Mouse (Mus musculus) hindbrain, embryonic 14.5 days (tissue): ENCODE results near the gene Omp. TPM values are rescaled to one million over a fixed set of nuclear protein-coding genes. Genes with fewer than 3 reads are reported as not detected.

ENCODE experiments used
- ATAC-seq: fragments of 200-750 bp; cut with Nextera tagmentation; 2 replicates; pipeline ENCODE4 v1.8.0; 2017; ENCODE audit warnings: moderate number of reproducible peaks, mild to moderate bottlenecking, moderate TSS enrichment, moderate library complexity; ENCODE audit not compliant: low FRiP score
- DNase-seq: peaks from one replicate; pipeline ENCODE4 v3.0.0-alpha.2; 2015; ENCODE audit warnings: low spot score
- H3K27ac ChIP-seq: fragments of 300-500 bp; sonication (generic); 2 replicates; pipeline ENCODE4 v1.5.1; 2014; ENCODE audit warnings: mild to moderate bottlenecking, moderate library complexity
- H3K27me3 ChIP-seq: fragments of 300-500 bp; sonication (generic); 2 replicates; pipeline ENCODE4 v1.6.1; 2014; ENCODE audit warnings: mild to moderate bottlenecking, low read length, mixed read lengths; ENCODE audit not compliant: control insufficient read depth, insufficient read depth
- H3K36me3 ChIP-seq: fragments of 300-500 bp; sonication (generic); replicated peaks from 2 replicates; pipeline ENCODE4 v1.6.1; 2014; ENCODE audit not compliant: control insufficient read depth, insufficient read depth
- H3K4me1 ChIP-seq: fragments of 300-500 bp; sonication (generic); replicated peaks from 2 replicates; pipeline ENCODE4 v1.6.1; 2014; ENCODE audit warnings: antibody characterized with exemption, low read length, mixed read lengths; ENCODE audit not compliant: control insufficient read depth, insufficient read depth
- H3K4me2 ChIP-seq: fragments of 300-500 bp; sonication (generic); replicated peaks from 2 replicates; pipeline ENCODE4 v1.6.1; 2014; ENCODE audit warnings: mild to moderate bottlenecking, moderate library complexity
- H3K4me3 ChIP-seq: fragments of 300-500 bp; sonication (generic); replicated peaks from 2 replicates; pipeline ENCODE4 v1.5.1; 2014; ENCODE audit warnings: mild to moderate bottlenecking, low read length
- H3K9ac ChIP-seq: fragments of 300-500 bp; sonication (generic); 2 replicates; pipeline ENCODE4 v1.6.1; 2014
- H3K9me3 ChIP-seq: fragments of 300-500 bp; sonication (generic); 2 replicates; pipeline ENCODE4 v1.6.1; 2016; ENCODE audit warnings: low read length; ENCODE audit not compliant: control insufficient read depth
- WGBS: fragments of 180-500 bp; shearing (Covaris S2); extraction: QIAGEN DNeasy Blood & Tissue Kit; methylation state at CpG from one replicate; pipeline ENCODE4 v1.1.7; 2014; 5-methylcytosine and 5-hydroxymethylcytosine counted together
- polyA plus RNA-seq: library from polyadenylated mRNA; unstranded; fragments of >200 nt; fragmentation: Nextera tagmentation; extraction: Ambion mirVana; gene quantifications from 2 replicates; pipeline ENCODE4 v1.2.1, GENCODE M21; 2014

Omp gene
- polyA plus RNA-seq, 1 experiment from 2014 or later, result 0.32 TPM

GRCm38 (mm10) chr7:98157636-98158332, 12.5 kb upstream of the Omp start:
- no peak overlapping the region for H3K4me2 ChIP-seq
- no peak overlapping the region for H3K9ac ChIP-seq
- DNase-seq (no peak), ATAC-seq (no peak)
- H3K4me1 ChIP-seq, result peaks cover 29% of the 10 kb centered on the region
- no peaks in the 10 kb centered on the region for H3K36me3 ChIP-seq
- H3K27ac ChIP-seq, result no peak overlapping the region
- no peaks in the 10 kb centered on the region for H3K27me3 ChIP-seq
- H3K9me3 ChIP-seq, result no peaks in the 10 kb centered on the region
- WGBS, result 44% methylated on average over 5 of the region's 5 CpGs
- H3K4me3 ChIP-seq, result no peak overlapping the region

- Histone ChIP-seq H3K4me2 (no peak overlapping the region), H3K36me3 (no peaks in the 10 kb centered on the region), H3K4me1 (peaks cover 29% of the 10 kb centered on the region), H3K27me3 (no peaks in the 10 kb centered on the region), H3K9me3 (no peaks in the 10 kb centered on the region), H3K4me3 (no peak overlapping the region), H3K27ac (no peak overlapping the region), H3K9ac (no peak overlapping the region)
- WGBS, result 51% methylated on average over 3 of the region's 3 CpGs
- ATAC-seq (no peak), DNase-seq (no peak)
Observed at GRCm38 (mm10) chr7:98156280-98156665, 11.0 kb upstream of the Omp start.

GRCm38 (mm10) chr7:98155546-98156279, 10.4 kb upstream of the Omp start:
- H3K27me3 ChIP-seq, result no peaks in the 10 kb centered on the region
- no peak overlapping the region for H3K4me3 ChIP-seq
- H3K9ac ChIP-seq, result peak overlapping the region; percentile 2; the same call in 1 of the 2 replicates
- H3K4me1 ChIP-seq, result peaks cover 27% of the 10 kb centered on the region
- 34% methylated on average over 7 of the region's 8 CpGs for WGBS
- H3K36me3 ChIP-seq, result no peaks in the 10 kb centered on the region
- ATAC-seq (peak; percentile 19; the same call in 1 of the 2 replicates), DNase-seq (peak; percentile 73)
- no peak overlapping the region for H3K27ac ChIP-seq
- H3K4me2 ChIP-seq, result no peak overlapping the region
- no peaks in the 10 kb centered on the region for H3K9me3 ChIP-seq

GRCm38 (mm10) chr7:98153892-98154291, 8.6 kb upstream of the Omp start:
- no peak for DNase-seq
- Histone ChIP-seq H3K4me1 (peaks cover 25% of the 10 kb centered on the region), H3K9ac (no peak overlapping the region), H3K27me3 (no peaks in the 10 kb centered on the region), H3K4me3 (no peak overlapping the region), H3K36me3 (no peaks in the 10 kb centered on the region), H3K9me3 (no peaks in the 10 kb centered on the region), H3K27ac (no peak overlapping the region), H3K4me2 (no peak overlapping the region)
- ATAC-seq, result no peak
- WGBS, result 60% methylated on average over 5 of the region's 5 CpGs

- peaks cover 24% of the 10 kb centered on the region for H3K4me1 ChIP-seq
- DNase-seq, result no peak
- H3K9ac ChIP-seq, result no peak overlapping the region
- no peak overlapping the region for H3K4me2 ChIP-seq
- H3K27ac ChIP-seq, result no peak overlapping the region
- no peak overlapping the region for H3K4me3 ChIP-seq
- ATAC-seq, result no peak
- H3K36me3 ChIP-seq, result no peaks in the 10 kb centered on the region
- 40% methylated on average over 3 of the region's 3 CpGs for WGBS
- no peaks in the 10 kb centered on the region for H3K9me3 ChIP-seq
- no peaks in the 10 kb centered on the region for H3K27me3 ChIP-seq
Observed at GRCm38 (mm10) chr7:98153345-98153744, 8.0 kb upstream of the Omp start.

GRCm38 (mm10) chr7:98152400-98152799, 7.1 kb upstream of the Omp start:
- Histone ChIP-seq H3K27me3 (no peaks in the 10 kb centered on the region), H3K4me2 (no peak overlapping the region), H3K9me3 (no peaks in the 10 kb centered on the region), H3K4me3 (no peak overlapping the region), H3K9ac (no peak overlapping the region), H3K36me3 (no peaks in the 10 kb centered on the region), H3K27ac (no peak overlapping the region), H3K4me1 (peaks cover 15% of the 10 kb centered on the region)
- DNase-seq, result no peak
- no peak for ATAC-seq
- WGBS, result 46% methylated on average over 8 of the region's 8 CpGs

- no peak overlapping the region for H3K4me2 ChIP-seq
- 55% methylated on average over 5 of the region's 5 CpGs for WGBS
- no peaks in the 10 kb centered on the region for H3K9me3 ChIP-seq
- DNase-seq (no peak), ATAC-seq (no peak)
- H3K9ac ChIP-seq, result no peak overlapping the region
- H3K27me3 ChIP-seq, result no peaks in the 10 kb centered on the region
- H3K36me3 ChIP-seq, result no peaks in the 10 kb centered on the region
- no peak overlapping the region for H3K4me3 ChIP-seq
- no peak overlapping the region for H3K27ac ChIP-seq
- peaks cover 5% of the 10 kb centered on the region for H3K4me1 ChIP-seq
Observed at GRCm38 (mm10) chr7:98150525-98150924, 5.2 kb upstream of the Omp start.

GRCm38 (mm10) chr7:98149802-98150201, 4.5 kb upstream of the Omp start:
- H3K27ac ChIP-seq, result no peak overlapping the region
- WGBS, result 20% methylated on average over 3 of the region's 3 CpGs
- H3K27me3 ChIP-seq, result no peaks in the 10 kb centered on the region
- H3K36me3 ChIP-seq, result no peaks in the 10 kb centered on the region
- no peak for DNase-seq
- H3K4me3 ChIP-seq, result no peak overlapping the region
- H3K9me3 ChIP-seq, result no peaks in the 10 kb centered on the region
- ATAC-seq, result no peak
- H3K4me2 ChIP-seq, result no peak overlapping the region
- peaks cover 5% of the 10 kb centered on the region for H3K4me1 ChIP-seq
- no peak overlapping the region for H3K9ac ChIP-seq

GRCm38 (mm10) chr7:98148721-98149407, 3.6 kb upstream of the Omp start:
- no peaks in the 10 kb centered on the region for H3K36me3 ChIP-seq
- 63% methylated on average over 10 of the region's 10 CpGs for WGBS
- no peak overlapping the region for H3K9ac ChIP-seq
- H3K4me2 ChIP-seq, result no peak overlapping the region
- no peaks in the 10 kb centered on the region for H3K27me3 ChIP-seq
- H3K4me3 ChIP-seq, result no peak overlapping the region
- no peaks in the 10 kb centered on the region for H3K9me3 ChIP-seq
- H3K27ac ChIP-seq, result no peak overlapping the region
- ATAC-seq (no peak), DNase-seq (no peak)
- H3K4me1 ChIP-seq, result peaks cover 5% of the 10 kb centered on the region
